Mouse (Mus musculus): ENCODE data around the gene Xlr5a. TPM values are rescaled to one million over a fixed set of nuclear protein-coding genes. Genes with fewer than 3 reads are reported as not detected.
A peak's percentile ranks its signal among the peaks of the same experiment; 100 is the strongest.
"Not testable (repeated sequence)": the region's sequence is repeated elsewhere in the genome, so short reads cannot be mapped to it uniquely, and the experiment has no call there.

Gene Xlr5a
- polyA plus RNA-seq, 1 experiment from 2014 or later, result not detected

DNA sequence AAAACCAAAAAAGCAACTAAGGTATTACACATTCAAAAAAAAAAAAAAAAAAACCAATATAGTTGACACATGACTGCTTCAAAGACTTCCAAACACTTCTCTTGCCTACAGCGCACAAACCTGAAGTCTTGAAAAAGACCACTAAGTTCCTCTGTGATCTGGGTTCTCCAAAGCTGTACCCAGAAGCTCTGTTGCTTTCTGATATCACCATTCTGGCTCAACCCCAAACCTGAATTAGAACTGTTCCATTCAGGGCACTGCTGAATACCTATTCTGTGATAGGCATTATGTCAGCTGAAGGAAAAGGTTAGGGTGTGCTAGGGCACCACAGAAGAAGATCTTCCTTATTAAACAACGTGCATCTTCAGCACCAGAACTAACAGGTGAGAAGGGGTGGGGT lies 34.4 kb upstream of the Xlr5a start:
- H3K27ac ChIP-seq (ENCODE audit: low read depth), result no peak overlapping the region
- WGBS (ENCODE audit: insufficient replicate concordance), result 55% methylated on average over 2 of the region's 2 CpGs
- no peak for DNase-seq
- H3K4me1 ChIP-seq (ENCODE audit: insufficient read depth), result no peaks in the 10 kb centered on the region
- H3K27me3 ChIP-seq (ENCODE audit: insufficient read depth, low read length), result no peaks in the 10 kb centered on the region
- H3K9ac ChIP-seq (replicated peaks), result no peak overlapping the region
- no peak overlapping the region for H3K4me2 ChIP-seq (ENCODE audit: low read depth, low read length)
- no peak for ATAC-seq
- no peak overlapping the region for H3K4me3 ChIP-seq (ENCODE audit: low read depth, low read length)
- TF ChIP-seq CTCF (IDR thresholded peaks at IDR 0.05; ENCODE audit: low read depth), result no peak
- no peak for TF ChIP-seq EP300 (IDR thresholded peaks at IDR 0.05; ENCODE audit: low read depth)
- H3K36me3 ChIP-seq (replicated peaks; ENCODE audit: insufficient read depth, low read length), result no peaks in the 10 kb centered on the region
- H3K9me3 ChIP-seq (ENCODE audit: low read length), result no peaks in the 10 kb centered on the region

DNA sequence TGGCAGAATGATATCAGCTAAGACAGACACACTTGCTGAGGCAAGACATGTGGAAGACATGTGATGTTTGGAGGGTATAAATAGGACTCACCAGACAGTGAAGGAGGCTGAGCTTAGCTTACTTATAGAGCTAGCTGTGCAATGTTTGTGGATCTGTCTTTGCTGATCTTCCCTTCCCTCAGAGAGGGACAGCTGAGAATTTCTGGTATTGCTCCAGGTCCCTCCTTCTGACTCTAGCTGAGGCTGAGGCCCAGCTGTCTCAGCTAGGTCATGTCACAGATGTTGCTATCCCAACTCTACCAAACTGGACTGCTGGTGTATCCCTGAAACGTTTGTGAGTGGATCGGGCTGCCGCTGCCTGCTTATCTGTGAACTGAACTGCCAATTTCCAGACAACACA lies 28.3 kb upstream of the Xlr5a start:
- no peak overlapping the region for H3K27ac ChIP-seq (ENCODE audit: low read depth)
- no peak overlapping the region for H3K4me2 ChIP-seq (ENCODE audit: low read depth, low read length)
- no peaks in the 10 kb centered on the region for H3K27me3 ChIP-seq (ENCODE audit: insufficient read depth, low read length)
- H3K4me3 ChIP-seq (ENCODE audit: low read depth, low read length), result no peak overlapping the region
- 66% methylated on average over 3 of the region's 3 CpGs for WGBS (ENCODE audit: insufficient replicate concordance)
- H3K36me3 ChIP-seq (replicated peaks; ENCODE audit: insufficient read depth, low read length), result no peaks in the 10 kb centered on the region
- H3K9ac ChIP-seq (replicated peaks), result no peak overlapping the region
- no peak for DNase-seq
- ATAC-seq, result no peak
- no peaks in the 10 kb centered on the region for H3K9me3 ChIP-seq (ENCODE audit: low read length)
- H3K4me1 ChIP-seq (ENCODE audit: insufficient read depth), result no peaks in the 10 kb centered on the region
- TF ChIP-seq EP300 (IDR thresholded peaks at IDR 0.05; ENCODE audit: low read depth) (no peak), CTCF (IDR thresholded peaks at IDR 0.05; ENCODE audit: low read depth) (no peak)

DNA sequence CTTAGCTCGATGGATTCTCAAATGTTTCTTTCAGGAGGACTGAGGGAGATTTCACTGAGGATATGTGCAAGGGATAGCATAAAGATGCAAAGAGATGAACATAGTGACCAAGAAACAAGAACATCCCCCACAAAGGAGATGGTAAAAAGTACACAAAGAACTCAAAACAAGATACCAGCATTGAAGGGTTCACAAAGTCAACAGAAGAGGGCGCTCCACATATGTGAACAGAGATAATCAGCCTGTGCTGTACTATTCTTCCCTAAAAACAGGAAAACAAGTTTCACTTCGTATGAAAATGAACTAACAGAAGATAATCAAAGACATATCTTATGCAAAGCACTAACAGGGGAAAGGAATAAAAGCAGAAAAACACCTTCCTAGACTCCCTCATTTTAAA lies 19.7 kb upstream of the Xlr5a start:
- Histone ChIP-seq H3K27me3 (ENCODE audit: insufficient read depth, low read length) (no peaks in the 10 kb centered on the region), H3K27ac (ENCODE audit: low read depth) (no peak overlapping the region), H3K4me3 (ENCODE audit: low read depth, low read length) (no peak overlapping the region), H3K4me1 (ENCODE audit: insufficient read depth) (no peaks in the 10 kb centered on the region), H3K9ac (replicated peaks) (no peak overlapping the region), H3K9me3 (ENCODE audit: low read length) (no peaks in the 10 kb centered on the region), H3K36me3 (replicated peaks; ENCODE audit: insufficient read depth, low read length) (no peaks in the 10 kb centered on the region), H3K4me2 (ENCODE audit: low read depth, low read length) (no peak overlapping the region)
- TF ChIP-seq EP300 (IDR thresholded peaks at IDR 0.05; ENCODE audit: low read depth), result no peak
- TF ChIP-seq CTCF (IDR thresholded peaks at IDR 0.05; ENCODE audit: low read depth), result peak; percentile 65
- DNase-seq (peak; percentile 17), ATAC-seq (no peak)
- 35% methylated on average over 3 of the region's 3 CpGs for WGBS (ENCODE audit: insufficient replicate concordance)

GRCm38 (mm10) chrX:73295745-73296144 lies 3.0 kb upstream of the Xlr5a start:
- not testable (repeated sequence) for ATAC-seq; DNase-seq; H3K27me3 ChIP-seq (ENCODE audit: insufficient read depth, low read length); H3K9ac ChIP-seq (replicated peaks); H3K4me1 ChIP-seq (ENCODE audit: insufficient read depth); H3K36me3 ChIP-seq (replicated peaks; ENCODE audit: insufficient read depth, low read length); H3K4me2 ChIP-seq (ENCODE audit: low read depth, low read length); H3K4me3 ChIP-seq (ENCODE audit: low read depth, low read length); H3K9me3 ChIP-seq (ENCODE audit: low read length); H3K27ac ChIP-seq (ENCODE audit: low read depth)
- 64% methylated on average over 7 of the region's 10 CpGs for WGBS (ENCODE audit: insufficient replicate concordance)

- not testable (repeated sequence) for H3K27me3 ChIP-seq (ENCODE audit: insufficient read depth, low read length); H3K4me2 ChIP-seq (ENCODE audit: low read depth, low read length); H3K36me3 ChIP-seq (replicated peaks; ENCODE audit: insufficient read depth, low read length); ATAC-seq; DNase-seq; H3K27ac ChIP-seq (ENCODE audit: low read depth); H3K4me3 ChIP-seq (ENCODE audit: low read depth, low read length); H3K9me3 ChIP-seq (ENCODE audit: low read length); H3K4me1 ChIP-seq (ENCODE audit: insufficient read depth); H3K9ac ChIP-seq (replicated peaks)
- 88% methylated on average over 10 of the region's 14 CpGs for WGBS (ENCODE audit: insufficient replicate concordance)
Measured at GRCm38 (mm10) chrX:73265270-73265669, 27.5 kb downstream of the Xlr5a start, which contains the start of gene Xlr3c. Gene Xlr3c, minus strand, starts transcription at chrX:73265390.

- DNase-seq; H3K4me2 ChIP-seq (ENCODE audit: low read depth, low read length); H3K9ac ChIP-seq (replicated peaks); H3K27ac ChIP-seq (ENCODE audit: low read depth); H3K27me3 ChIP-seq (ENCODE audit: insufficient read depth, low read length); H3K4me1 ChIP-seq (ENCODE audit: insufficient read depth); H3K4me3 ChIP-seq (ENCODE audit: low read depth, low read length); H3K36me3 ChIP-seq (replicated peaks; ENCODE audit: insufficient read depth, low read length); ATAC-seq; H3K9me3 ChIP-seq (ENCODE audit: low read length): not testable (repeated sequence)
- 67% methylated on average over 1 of the region's 2 CpGs for WGBS (ENCODE audit: insufficient replicate concordance)
Measured at GRCm38 (mm10) chrX:73262428-73262827, 30.3 kb downstream of the Xlr5a start.

- H3K9me3 ChIP-seq (ENCODE audit: low read length); H3K9ac ChIP-seq (replicated peaks); H3K27me3 ChIP-seq (ENCODE audit: insufficient read depth, low read length); H3K27ac ChIP-seq (ENCODE audit: low read depth); H3K4me1 ChIP-seq (ENCODE audit: insufficient read depth); H3K36me3 ChIP-seq (replicated peaks; ENCODE audit: insufficient read depth, low read length); H3K4me3 ChIP-seq (ENCODE audit: low read depth, low read length); ATAC-seq; H3K4me2 ChIP-seq (ENCODE audit: low read depth, low read length); DNase-seq: not testable (repeated sequence)
- WGBS (ENCODE audit: insufficient replicate concordance), result 67% methylated on average over 9 of the region's 14 CpGs
Measured at GRCm38 (mm10) chrX:73242821-73243325, 49.9 kb downstream of the Xlr5a start, which contains the start of gene Xlr4c. Gene Xlr4c, minus strand, starts transcription at chrX:73243130.
